Mouse (Mus musculus) myocyte (in vitro differentiated cells): ENCODE results near the gene Agpat3. TPM values are rescaled to one million over a fixed set of nuclear protein-coding genes. Genes with fewer than 3 reads are reported as not detected.

Source experiments
- H3K27me3 ChIP-seq: one replicate; pipeline ENCODE4 v1.6.1; 2011; ENCODE audit not compliant: control insufficient read depth, insufficient read depth, insufficient read length
- H3K36me3 ChIP-seq: one replicate; pipeline ENCODE4 v1.6.1; 2011; ENCODE audit not compliant: control insufficient read depth, insufficient read depth
- H3K4me2 ChIP-seq: one replicate; pipeline ENCODE4 v1.6.1; 2011; ENCODE audit warnings: low read depth, control low read depth
- H3K4me3 ChIP-seq: one replicate; pipeline ENCODE4 v1.5.1; 2011; ENCODE audit warnings: mild to moderate bottlenecking, control low read depth, moderate library complexity
- H3K79me2 ChIP-seq: one replicate; pipeline ENCODE4 v1.6.1; 2011; ENCODE audit not compliant: control insufficient read depth, insufficient read depth
- H3ac ChIP-seq: one replicate; pipeline ENCODE4 v1.6.1; 2011; ENCODE audit not compliant: control insufficient read depth, insufficient read length
- CEBPB ChIP-seq: IDR thresholded peaks from 2 replicates; pipeline ENCODE4 v1.6.1; 2011; ENCODE audit warnings: mild to moderate bottlenecking, moderate library complexity; ENCODE audit not compliant: poor library complexity, insufficient read depth, severe bottlenecking
- E2F4 ChIP-seq: IDR thresholded peaks from one replicate; pipeline ENCODE4 v1.6.1; 2011; ENCODE audit warnings: mild to moderate bottlenecking, control low read depth, moderate library complexity; ENCODE audit not compliant: insufficient read depth
- MAX ChIP-seq: IDR thresholded peaks from one replicate; pipeline ENCODE4 v1.6.1; 2011; ENCODE audit warnings: low read depth, mild to moderate bottlenecking, control low read depth
- MYOD1 ChIP-seq, 3 experiments: IDR thresholded peaks; one replicate each; pipeline ENCODE4 v1.6.1; 2011; ENCODE audit warnings: control low read depth in 2 of 3, low read depth in 2 of 3, mild to moderate bottlenecking in 2 of 3, moderate library complexity in 1 of 3; ENCODE audit not compliant: insufficient read length in 2 of 3, control insufficient read depth in 1 of 3
- MYOG ChIP-seq, 3 experiments: IDR thresholded peaks; one replicate each; pipeline ENCODE4 v1.6.1; 2011; ENCODE audit warnings: control low read depth in 2 of 3, low read depth in 2 of 3, mild to moderate bottlenecking in 2 of 3; ENCODE audit not compliant: insufficient read length in 2 of 3, control insufficient read depth in 1 of 3, insufficient read depth in 1 of 3
- POLR2A ChIP-seq: IDR thresholded peaks from one replicate; pipeline ENCODE4 v1.6.1; 2011; ENCODE audit warnings: low read depth, mild to moderate bottlenecking, control low read depth, moderate library complexity; ENCODE audit not compliant: insufficient read length
- POLR2AphosphoS2 ChIP-seq: IDR thresholded peaks from one replicate; pipeline ENCODE4 v1.6.1; 2011; ENCODE audit warnings: low read depth, control low read depth; ENCODE audit not compliant: insufficient read length
- REST ChIP-seq: IDR thresholded peaks from one replicate; pipeline ENCODE4 v1.6.1; 2011; ENCODE audit warnings: mild to moderate bottlenecking, control low read depth, moderate library complexity; ENCODE audit not compliant: insufficient read depth, insufficient read length
- SRF ChIP-seq: IDR thresholded peaks from one replicate; pipeline ENCODE4 v1.6.1; 2011; ENCODE audit warnings: low read depth; ENCODE audit not compliant: control insufficient read depth, insufficient read length
- TCF12 ChIP-seq: IDR thresholded peaks from one replicate; pipeline ENCODE4 v1.6.1; 2011; ENCODE audit warnings: mild to moderate bottlenecking, control low read depth; ENCODE audit not compliant: poor library complexity, insufficient read depth, severe bottlenecking
- TCF3 ChIP-seq: IDR thresholded peaks from one replicate; pipeline ENCODE4 v1.6.1; 2011; ENCODE audit warnings: low read depth, control low read depth; ENCODE audit not compliant: insufficient read length
- USF1 ChIP-seq: IDR thresholded peaks from one replicate; pipeline ENCODE4 v1.6.1; 2011; ENCODE audit warnings: low read depth, mild to moderate bottlenecking, control low read depth, moderate library complexity
- polyA plus RNA-seq: library from polyadenylated mRNA; unstranded; fragments of >200 nt; fragmentation: generic; extraction: Trizol; gene quantifications from one replicate; pipeline ENCODE4 v1.2.1, GENCODE M21; 2012; ENCODE audit warnings: missing spikeins

Agpat3 gene
- polyA plus RNA-seq, 1 experiment: 183 TPM

- no peaks in the 10 kb centered on the region for H3K36me3 ChIP-seq
Observed at GRCm38 (mm10) chr10:78307391-78307790, 44.9 kb downstream of the Agpat3 start.

GRCm38 (mm10) chr10:78306027-78306426, 46.3 kb downstream of the Agpat3 start:
- Histone ChIP-seq H3K4me2 (peak overlapping the region; percentile 58), H3K79me2 (no peaks in the 10 kb centered on the region), H3K27me3 (no peaks in the 10 kb centered on the region), H3K4me3 (no peak overlapping the region), H3ac (no peak overlapping the region), H3K36me3 (no peaks in the 10 kb centered on the region)
- TF ChIP-seq MYOG (IDR thresholded peaks at IDR 0.05; ENCODE audit: control insufficient read depth in 1 of 3, insufficient read depth in 1 of 3, insufficient read length in 2 of 3, low read depth in 2 of 3) (peak; percentile 28 to 80 (median 55)), MAX (no peak), TCF3 (peak; percentile 15), TCF12 (no peak), POLR2AphosphoS2 (no peak), REST (no peak), CEBPB (no peak), MYOD1 (IDR thresholded peaks at IDR 0.05; ENCODE audit: control insufficient read depth in 1 of 3, insufficient read length in 2 of 3, low read depth in 2 of 3) (peak in 2 of 3 experiments; percentile 79 to 86), POLR2A (no peak), SRF (no peak), USF1 (peak; percentile 21), E2F4 (no peak)

More at GRCm38 (mm10) chr10:78307391-78307790, 44.9 kb downstream of the Agpat3 start:
- Histone ChIP-seq H3K4me3 (no peak overlapping the region), H3ac (no peak overlapping the region), H3K4me2 (no peak overlapping the region), H3K79me2 (no peaks in the 10 kb centered on the region), H3K27me3 (no peaks in the 10 kb centered on the region)
- TF ChIP-seq MAX (no peak), MYOG (IDR thresholded peaks at IDR 0.05; ENCODE audit: control insufficient read depth in 1 of 3, insufficient read depth in 1 of 3, insufficient read length in 2 of 3, low read depth in 2 of 3) (no peak), USF1 (no peak), MYOD1 (IDR thresholded peaks at IDR 0.05; ENCODE audit: control insufficient read depth in 1 of 3, insufficient read length in 2 of 3, low read depth in 2 of 3) (no peak), POLR2A (no peak), TCF12 (no peak), POLR2AphosphoS2 (no peak), TCF3 (no peak), CEBPB (no peak), REST (no peak), SRF (no peak), E2F4 (no peak)

GRCm38 (mm10) chr10:78304996-78305395, 47.3 kb downstream of the Agpat3 start:
- H3K4me2 ChIP-seq: peak overlapping the region; percentile 58
- no peaks in the 10 kb centered on the region for H3K36me3 ChIP-seq
- TF ChIP-seq TCF3: peak; percentile 29
- peak; percentile 21 to 92 (median 58) for TF ChIP-seq MYOG (IDR thresholded peaks at IDR 0.05; ENCODE audit: control insufficient read depth in 1 of 3, insufficient read depth in 1 of 3, insufficient read length in 2 of 3, low read depth in 2 of 3)
- peak; percentile 4 to 77 (median 71) for TF ChIP-seq MYOD1 (IDR thresholded peaks at IDR 0.05; ENCODE audit: control insufficient read depth in 1 of 3, insufficient read length in 2 of 3, low read depth in 2 of 3)
- TF ChIP-seq SRF: peak; percentile 93
- peak; percentile 96 for TF ChIP-seq USF1
- no peak for TF ChIP-seq TCF12
- TF ChIP-seq CEBPB: no peak
- TF ChIP-seq MAX: peak; percentile 86
- no peaks in the 10 kb centered on the region for H3K79me2 ChIP-seq
- no peak overlapping the region for H3ac ChIP-seq
- no peak overlapping the region for H3K4me3 ChIP-seq
- no peaks in the 10 kb centered on the region for H3K27me3 ChIP-seq

- Histone ChIP-seq H3K4me2 (peak overlapping the region; percentile 5), H3K4me3 (no peak overlapping the region), H3ac (no peak overlapping the region), H3K36me3 (no peaks in the 10 kb centered on the region), H3K27me3 (no peaks in the 10 kb centered on the region), H3K79me2 (no peaks in the 10 kb centered on the region)
- no peak for TF ChIP-seq TCF3
- TF ChIP-seq POLR2A: no peak
- TF ChIP-seq USF1: no peak
- TF ChIP-seq MAX: no peak
- no peak for TF ChIP-seq REST
- TF ChIP-seq MYOG (IDR thresholded peaks at IDR 0.05; ENCODE audit: control insufficient read depth in 1 of 3, insufficient read depth in 1 of 3, insufficient read length in 2 of 3, low read depth in 2 of 3): peak in 1 of 3 experiments; percentile 66
- TF ChIP-seq MYOD1 (IDR thresholded peaks at IDR 0.05; ENCODE audit: control insufficient read depth in 1 of 3, insufficient read length in 2 of 3, low read depth in 2 of 3): peak in 1 of 3 experiments; percentile 74
- TF ChIP-seq SRF: no peak
Observed at GRCm38 (mm10) chr10:78303675-78304074, 48.6 kb downstream of the Agpat3 start.
